Mouse (Mus musculus) hindbrain, embryonic 12.5 days (tissue): ENCODE data around the gene Tet1. TPM values are rescaled to one million over a fixed set of nuclear protein-coding genes. Genes with fewer than 3 reads are reported as not detected.
"Not testable (repeated sequence)": the region's sequence is repeated elsewhere in the genome, so short reads cannot be mapped to it uniquely, and the experiment has no call there.

Source experiments
- ATAC-seq: fragments of 200-750 bp; cut with Nextera tagmentation; 2 replicates; pipeline ENCODE4 v1.8.0; 2017; ENCODE audit warnings: moderate TSS enrichment; ENCODE audit not compliant: low FRiP score
- H3K27ac ChIP-seq: fragments of 300-500 bp; sonication (generic); 2 replicates; pipeline ENCODE4 v1.5.1; 2016; ENCODE audit warnings: mild to moderate bottlenecking
- H3K27me3 ChIP-seq: fragments of 300-500 bp; sonication (generic); 2 replicates; pipeline ENCODE4 v1.6.1; 2016; ENCODE audit warnings: mild to moderate bottlenecking
- H3K36me3 ChIP-seq: fragments of 300-500 bp; sonication (generic); 2 replicates; pipeline ENCODE4 v1.6.1; 2016; ENCODE audit warnings: mild to moderate bottlenecking
- H3K4me1 ChIP-seq: fragments of 300-500 bp; sonication (generic); 2 replicates; pipeline ENCODE4 v1.6.1; 2016
- H3K4me2 ChIP-seq: fragments of 300-500 bp; sonication (generic); replicated peaks from 2 replicates; pipeline ENCODE4 v1.6.1; 2016; ENCODE audit warnings: mild to moderate bottlenecking
- H3K4me3 ChIP-seq: fragments of 300-500 bp; sonication (generic); 2 replicates; pipeline ENCODE4 v1.5.1; 2016; ENCODE audit warnings: mild to moderate bottlenecking
- H3K9ac ChIP-seq: fragments of 300-500 bp; sonication (generic); 2 replicates; pipeline ENCODE4 v1.6.1; 2016; ENCODE audit warnings: mild to moderate bottlenecking, moderate library complexity
- H3K9me3 ChIP-seq: fragments of 300-500 bp; sonication (generic); replicated peaks from 2 replicates; pipeline ENCODE4 v1.6.1; 2016; ENCODE audit warnings: mild to moderate bottlenecking
- WGBS: fragments of 180-500 bp; shearing (Covaris S2); methylation state at CpG from one replicate; pipeline ENCODE4 v1.1.7; 2016; 5-methylcytosine and 5-hydroxymethylcytosine counted together
- polyA plus RNA-seq: library from polyadenylated mRNA; unstranded; fragments of >200 nt; fragmentation: Nextera tagmentation; extraction: Ambion mirVana; gene quantifications from 2 replicates; pipeline ENCODE4 v1.2.1, GENCODE M21; 2016

Tet1 gene
- 34.5 and 39.3 TPM in 2 replicates for polyA plus RNA-seq

GRCm38 (mm10) chr10:62908896-62909295, at the start of gene Tet1:
Gene Tet1 (minus strand): TSS chr10:62908996.
- not testable (repeated sequence) for H3K4me3 ChIP-seq, H3K27ac ChIP-seq, H3K9ac ChIP-seq, ATAC-seq, H3K4me2 ChIP-seq, H3K9me3 ChIP-seq, H3K27me3 ChIP-seq, H3K36me3 ChIP-seq, H3K4me1 ChIP-seq
- no CpG with 5 or more reads among the region's 1 CpGs for WGBS

GRCm38 (mm10) chr10:62948551-62948950, 39.8 kb upstream of the Tet1 start:
- H3K36me3 ChIP-seq, result peaks cover 27% of the 10 kb centered on the region
- no peaks in the 10 kb centered on the region for H3K27me3 ChIP-seq
- H3K4me1 ChIP-seq, result no peaks in the 10 kb centered on the region
- WGBS, result 93% methylated on average over 7 of the region's 7 CpGs
- no peak overlapping the region for H3K4me3 ChIP-seq
- no peak for ATAC-seq
- H3K9me3 ChIP-seq, result no peaks in the 10 kb centered on the region
- H3K27ac ChIP-seq, result no peak overlapping the region
- no peak overlapping the region for H3K9ac ChIP-seq
- H3K4me2 ChIP-seq, result no peak overlapping the region

- Histone ChIP-seq H3K9ac (peak within 1 kb of the TSS; percentile 70), H3K36me3 (peaks cover 37% of the 10 kb centered on the region), H3K4me1 (no peaks in the 10 kb centered on the region), H3K4me2 (peak within 1 kb of the TSS; percentile 60), H3K9me3 (no peaks in the 10 kb centered on the region), H3K4me3 (peak within 1 kb of the TSS; percentile 58), H3K27me3 (no peaks in the 10 kb centered on the region), H3K27ac (peak within 1 kb of the TSS; percentile 85)
- WGBS, result under 1% methylated on average over 66 of the region's 68 CpGs
- ATAC-seq, result peak; percentile 92
These were observed 38.1 kb upstream of the Tet1 start, which contains the start of gene Dna2 for GRCm38 (mm10) chr10:62946738-62947471. Gene Dna2 (plus strand): TSS chr10:62947026.

GRCm38 (mm10) chr10:62944975-62945580, 36.3 kb upstream of the Tet1 start:
- Histone ChIP-seq H3K27ac (no peak overlapping the region), H3K9me3 (no peaks in the 10 kb centered on the region), H3K4me1 (no peaks in the 10 kb centered on the region), H3K27me3 (no peaks in the 10 kb centered on the region), H3K4me2 (no peak overlapping the region), H3K36me3 (peaks cover 34% of the 10 kb centered on the region), H3K9ac (no peak overlapping the region), H3K4me3 (no peak overlapping the region)
- ATAC-seq, result no peak
- WGBS, result 92% methylated on average over 10 of the region's 10 CpGs

- H3K27me3 ChIP-seq, result no peaks in the 10 kb centered on the region
- WGBS, result 87% methylated on average over 1 of the region's 1 CpGs
- no peaks in the 10 kb centered on the region for H3K9me3 ChIP-seq
- peaks cover 58% of the 10 kb centered on the region for H3K36me3 ChIP-seq
- H3K4me3 ChIP-seq, result no peak overlapping the region
- H3K4me1 ChIP-seq, result no peaks in the 10 kb centered on the region
- no peak overlapping the region for H3K9ac ChIP-seq
- H3K27ac ChIP-seq, result no peak overlapping the region
- H3K4me2 ChIP-seq, result no peak overlapping the region
- no peak for ATAC-seq
These were observed 23.6 kb upstream of the Tet1 start for GRCm38 (mm10) chr10:62932381-62932780.

- no peaks in the 10 kb centered on the region for H3K27me3 ChIP-seq
- WGBS, result 92% methylated on average over 4 of the region's 4 CpGs
These were observed 15.4 kb upstream of the Tet1 start for GRCm38 (mm10) chr10:62924096-62924635.

GRCm38 (mm10) chr10:62920766-62921156, 12.0 kb upstream of the Tet1 start:
- peak overlapping the region; percentile 77 for H3K4me2 ChIP-seq
- peak overlapping the region; percentile 88 for H3K4me3 ChIP-seq
- peaks cover 13% of the 10 kb centered on the region for H3K4me1 ChIP-seq
- no peaks in the 10 kb centered on the region for H3K27me3 ChIP-seq
- H3K9me3 ChIP-seq, result no peaks in the 10 kb centered on the region
- under 1% methylated on average over 29 of the region's 29 CpGs for WGBS
- no peak; the same call in 1 of the 2 replicates for ATAC-seq
- H3K27ac ChIP-seq, result peak overlapping the region; percentile 89
- H3K36me3 ChIP-seq, result no peaks in the 10 kb centered on the region
- peak overlapping the region; percentile 96 for H3K9ac ChIP-seq

More at GRCm38 (mm10) chr10:62924096-62924635, 15.4 kb upstream of the Tet1 start:
- Histone ChIP-seq H3K9me3 (no peaks in the 10 kb centered on the region), H3K9ac (no peak overlapping the region), H3K4me1 (peaks cover 13% of the 10 kb centered on the region), H3K27ac (no peak overlapping the region), H3K36me3 (peaks cover 14% of the 10 kb centered on the region), H3K4me2 (no peak overlapping the region), H3K4me3 (no peak overlapping the region)
- ATAC-seq, result no peak

GRCm38 (mm10) chr10:62919925-62920765, 11.3 kb upstream of the Tet1 start, which contains the start of gene Slc25a16:
Gene Slc25a16 (plus strand): TSS chr10:62920633.
- H3K9ac ChIP-seq, result peak within 1 kb of the TSS; percentile 96
- WGBS, result 7% methylated on average over 50 of the region's 50 CpGs
- no peaks in the 10 kb centered on the region for H3K9me3 ChIP-seq
- ATAC-seq, result peak; percentile 97
- peak within 1 kb of the TSS; percentile 88 for H3K4me3 ChIP-seq
- H3K27me3 ChIP-seq, result no peaks in the 10 kb centered on the region
- H3K27ac ChIP-seq, result peak within 1 kb of the TSS; percentile 89
- H3K4me1 ChIP-seq, result peaks cover 13% of the 10 kb centered on the region
- peak within 1 kb of the TSS; percentile 77 for H3K4me2 ChIP-seq
- no peaks in the 10 kb centered on the region for H3K36me3 ChIP-seq

- Histone ChIP-seq H3K4me2 (no peak overlapping the region), H3K9me3 (no peaks in the 10 kb centered on the region), H3K9ac (no peak overlapping the region), H3K4me1 (peaks cover 13% of the 10 kb centered on the region), H3K27ac (no peak overlapping the region), H3K4me3 (no peak overlapping the region), H3K36me3 (no peaks in the 10 kb centered on the region), H3K27me3 (no peaks in the 10 kb centered on the region)
- no peak for ATAC-seq
- 86% methylated on average over 3 of the region's 3 CpGs for WGBS
These were observed 10.2 kb upstream of the Tet1 start for GRCm38 (mm10) chr10:62918985-62919384.

- Histone ChIP-seq H3K36me3 (no peaks in the 10 kb centered on the region), H3K27me3 (no peaks in the 10 kb centered on the region), H3K4me3 (no peak overlapping the region), H3K9ac (no peak overlapping the region), H3K9me3 (no peaks in the 10 kb centered on the region), H3K27ac (no peak overlapping the region), H3K4me1 (no peaks in the 10 kb centered on the region), H3K4me2 (no peak overlapping the region)
- WGBS, result 90% methylated on average over 2 of the region's 2 CpGs
- no peak for ATAC-seq
These were observed 2.3 kb upstream of the Tet1 start for GRCm38 (mm10) chr10:62911120-62911519.

GRCm38 (mm10) chr10:62906336-62906735, 2.5 kb downstream of the Tet1 start:
- no peak for ATAC-seq
- H3K4me1 ChIP-seq, result no peaks in the 10 kb centered on the region
- H3K4me2 ChIP-seq, result no peak overlapping the region
- H3K27me3 ChIP-seq, result no peaks in the 10 kb centered on the region
- WGBS, result 93% methylated on average over 7 of the region's 7 CpGs
- no peak overlapping the region for H3K9ac ChIP-seq
- no peaks in the 10 kb centered on the region for H3K36me3 ChIP-seq
- no peaks in the 10 kb centered on the region for H3K9me3 ChIP-seq
- H3K27ac ChIP-seq, result no peak overlapping the region
- no peak overlapping the region for H3K4me3 ChIP-seq

GRCm38 (mm10) chr10:62902829-62903228, 6.0 kb downstream of the Tet1 start:
- WGBS, result 39% methylated on average over 1 of the region's 1 CpGs
- H3K9me3 ChIP-seq, result no peaks in the 10 kb centered on the region
- H3K4me2 ChIP-seq, result no peak overlapping the region
- no peak overlapping the region for H3K27ac ChIP-seq
- H3K9ac ChIP-seq, result no peak overlapping the region
- H3K36me3 ChIP-seq, result no peaks in the 10 kb centered on the region
- ATAC-seq, result no peak
- H3K4me3 ChIP-seq, result no peak overlapping the region
- H3K4me1 ChIP-seq, result no peaks in the 10 kb centered on the region
- no peaks in the 10 kb centered on the region for H3K27me3 ChIP-seq
